Mouse (Mus musculus): ENCODE data around the gene Ergic1.

DNA sequence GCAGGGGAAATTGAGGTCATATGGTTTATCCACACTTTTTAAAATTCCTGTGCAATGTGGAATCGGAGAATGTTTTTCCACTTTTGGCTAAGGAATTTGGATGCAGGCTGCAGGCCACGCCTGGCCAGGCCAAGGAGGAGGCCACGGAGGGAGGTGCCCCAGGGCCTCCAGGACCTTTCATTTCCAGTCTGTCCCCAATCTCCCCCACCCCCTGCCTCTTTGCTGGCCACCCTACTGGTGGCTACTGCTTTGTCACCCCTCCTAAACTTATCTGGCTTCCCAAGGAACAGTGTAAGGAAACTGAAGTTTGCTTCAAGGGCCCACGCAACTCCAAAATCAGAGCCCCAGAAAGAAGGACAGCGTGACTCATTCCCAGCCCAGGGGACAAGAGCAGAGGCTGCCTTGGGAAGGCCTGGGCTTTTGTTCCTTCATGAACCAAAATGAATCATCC, 31.5 kb upstream of the Ergic1 start:
- TF ChIP-seq FLI1 (IDR thresholded peaks at IDR 0.05; ENCODE audit: low read length) (no peak), GATA1 (IDR thresholded peaks at IDR 0.05; ENCODE audit: borderline replicate concordance, low read length) (no peak)
